Mouse (Mus musculus) 3T3-L1 (cell line): ENCODE measurements around the gene Arhgef6.

Experiments used
- DNase-seq: peaks from one replicate; pipeline ENCODE4 v3.0.0-alpha.2; 2015; ENCODE audit warnings: low read depth, low spot score

Gene Arhgef6

GRCm38 (mm10) chrX:57198036-57198435, 140.5 kb downstream of the Arhgef6 start:
- no peak for DNase-seq

- no peak for DNase-seq
Observed at GRCm38 (mm10) chrX:57196319-57196718, 142.2 kb downstream of the Arhgef6 start.

- DNase-seq, result no peak
Observed at GRCm38 (mm10) chrX:57189335-57189734, 149.2 kb downstream of the Arhgef6 start.

GRCm38 (mm10) chrX:57187301-57187700, 151.2 kb downstream of the Arhgef6 start:
- no peak for DNase-seq

GRCm38 (mm10) chrX:57183359-57183758, 155.2 kb downstream of the Arhgef6 start:
- DNase-seq, result no peak

GRCm38 (mm10) chrX:57182470-57182869, 156.1 kb downstream of the Arhgef6 start:
- DNase-seq, result no peak
